Mouse (Mus musculus) bone marrow, adult 2 months (tissue): ENCODE data around the gene Trim29.

ENCODE experiments used
- CTCF ChIP-seq: fragments of 200-500 bp; IDR thresholded peaks from 2 replicates; pipeline ENCODE4 v1.5.1; 2011; ENCODE audit warnings: low read length, control low read depth; ENCODE audit not compliant: control insufficient read depth, insufficient read depth
- POLR2A ChIP-seq: fragments of 200-500 bp; IDR thresholded peaks from 2 replicates; pipeline ENCODE4 v1.6.1; 2011; ENCODE audit warnings: low read depth, mild to moderate bottlenecking, control low read depth, low read length, borderline replicate concordance; ENCODE audit not compliant: control insufficient read depth

GRCm38 (mm10) chr9:43384400-43384799 lies 73.8 kb downstream of the Trim29 start:
- TF ChIP-seq POLR2A (no peak), CTCF (no peak)
